Mouse (Mus musculus): Measurements from ENCODE around the gene Oma1. TPM values are rescaled to one million over a fixed set of nuclear protein-coding genes. Genes with fewer than 3 reads are reported as not detected.

Gene Oma1
- polyA plus RNA-seq (2015; fragmentation: Nextera tagmentation; extraction: Ambion mirVana), result 16.6 and 17.2 TPM in 2 replicates

DNA sequence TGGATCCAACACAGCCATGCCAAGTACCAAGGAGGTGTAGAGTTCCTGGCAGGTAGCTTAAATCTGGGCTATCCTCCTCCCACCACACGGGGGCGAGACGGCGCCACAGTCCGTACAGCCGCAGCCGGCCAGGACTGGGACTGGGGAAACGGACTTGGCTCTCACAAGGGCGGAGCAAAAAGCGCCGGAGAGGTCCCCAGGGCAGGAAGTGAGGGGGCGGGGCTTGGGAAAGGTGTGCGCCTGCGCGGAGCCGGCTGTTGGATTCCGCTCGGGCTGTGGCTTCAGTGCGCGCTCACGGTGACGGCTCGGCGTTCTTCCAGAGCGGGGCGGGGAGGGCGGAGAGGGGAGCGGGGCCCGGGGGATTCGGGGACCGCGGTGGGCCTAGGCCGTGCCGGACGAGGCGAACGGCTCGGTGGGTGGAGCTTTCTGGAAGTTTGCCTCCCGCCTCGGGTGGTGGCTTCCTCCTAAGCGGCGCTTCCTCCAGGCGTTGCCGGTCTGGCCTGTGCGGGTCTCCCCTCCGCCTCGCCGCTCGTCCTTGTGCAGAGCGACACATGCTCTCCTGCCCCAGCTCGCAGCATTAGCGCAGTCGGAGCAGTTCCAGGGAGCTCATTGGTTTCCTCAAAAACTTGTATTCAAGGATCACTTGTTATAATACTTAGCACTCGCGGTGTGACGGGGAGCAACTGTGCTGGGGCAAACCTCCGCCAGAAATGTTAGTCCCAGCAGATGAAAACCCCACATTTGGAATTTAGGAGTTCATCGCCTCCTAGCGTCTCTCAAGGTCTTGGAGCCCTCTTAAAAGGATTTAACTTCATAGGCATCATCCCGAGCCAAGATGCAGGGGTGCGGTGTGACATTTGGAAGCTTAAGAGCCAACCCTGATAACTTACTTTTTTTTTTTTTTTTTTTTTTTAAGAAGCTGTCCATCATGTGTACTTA, at the start of gene Oma1:
Gene Oma1 (plus strand): TSS at position 226 of the 939 bp plus-strand sequence.
- Histone ChIP-seq H3K9me3 (no peaks in the 10 kb centered on the region), H3K27me3 (no peaks in the 10 kb centered on the region), H3K36me3 (no peaks in the 10 kb centered on the region), H3K4me1 (peaks cover 6% of the 10 kb centered on the region), H3K4me2 (replicated peaks) (peak within 1 kb of the TSS; percentile 61), H3K9ac (peak within 1 kb of the TSS; percentile 87), H3K27ac (peak within 1 kb of the TSS; percentile 96), H3K4me3 (peak within 1 kb of the TSS; percentile 61)
- peak; percentile 99 for ATAC-seq (ENCODE audit: low FRiP score, low read depth)
- WGBS, result under 1% methylated on average over 55 of the region's 61 CpGs

DNA sequence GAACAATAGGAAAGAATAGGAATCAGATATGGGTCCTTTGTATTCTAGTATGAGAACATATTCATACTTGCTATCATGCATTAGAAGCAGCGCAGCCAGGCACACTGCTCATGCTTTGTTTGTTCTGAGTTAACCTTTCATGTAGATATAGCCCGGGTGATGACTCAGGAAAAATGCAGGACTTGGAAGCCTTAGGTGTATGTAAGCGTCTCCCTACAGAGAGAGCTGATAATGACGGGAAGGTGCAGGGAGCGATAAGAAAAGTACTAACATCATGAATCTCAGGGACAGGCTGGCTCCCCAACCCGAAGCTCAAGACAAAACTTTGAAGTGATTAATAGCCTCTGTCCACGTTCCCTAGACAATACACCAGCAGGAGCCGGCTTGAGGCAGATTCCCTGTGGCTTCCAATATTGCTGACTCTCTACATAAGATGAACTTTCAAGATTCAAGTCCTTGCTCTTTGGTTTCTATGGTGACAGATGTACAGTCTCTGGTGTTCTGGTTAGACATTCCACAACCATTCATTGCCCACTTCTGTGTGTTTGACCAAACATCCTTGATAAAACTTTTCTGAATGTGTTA, 49.7 kb upstream of the Oma1 start:
- WGBS, result 49% methylated on average over 8 of the region's 8 CpGs
- Histone ChIP-seq H3K27ac (no peak overlapping the region), H3K9me3 (no peaks in the 10 kb centered on the region), H3K4me3 (no peak overlapping the region), H3K27me3 (no peaks in the 10 kb centered on the region), H3K36me3 (no peaks in the 10 kb centered on the region), H3K9ac (no peak overlapping the region), H3K4me1 (no peaks in the 10 kb centered on the region), H3K4me2 (replicated peaks) (no peak overlapping the region)
- ATAC-seq (ENCODE audit: low FRiP score, low read depth), result no peak

DNA sequence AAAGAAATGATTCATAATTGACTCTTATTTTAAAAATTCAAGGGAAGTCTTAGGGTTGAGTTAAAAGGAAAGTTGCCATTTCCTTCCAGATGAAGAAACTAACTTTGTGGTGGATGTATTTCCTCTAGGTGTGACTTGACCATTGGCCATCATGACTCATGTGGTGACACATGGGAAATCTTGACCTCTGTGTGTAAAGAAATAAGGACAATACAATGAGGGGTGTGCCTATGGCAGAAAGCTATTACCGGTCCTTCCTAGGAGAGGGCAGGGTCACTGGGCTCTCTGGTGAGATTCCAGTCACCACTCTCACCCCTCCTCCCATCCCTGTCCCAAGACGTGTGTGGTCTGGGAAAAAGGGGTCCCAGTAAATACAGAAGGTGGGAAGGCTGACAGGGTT, 48.4 kb upstream of the Oma1 start:
- Histone ChIP-seq H3K27ac (no peak overlapping the region), H3K4me1 (no peaks in the 10 kb centered on the region), H3K4me3 (no peak overlapping the region), H3K9me3 (no peaks in the 10 kb centered on the region), H3K36me3 (no peaks in the 10 kb centered on the region), H3K27me3 (no peaks in the 10 kb centered on the region), H3K4me2 (replicated peaks) (no peak overlapping the region), H3K9ac (no peak overlapping the region)
- no peak for ATAC-seq (ENCODE audit: low FRiP score, low read depth)
- 61% methylated on average over 2 of the region's 2 CpGs for WGBS

DNA sequence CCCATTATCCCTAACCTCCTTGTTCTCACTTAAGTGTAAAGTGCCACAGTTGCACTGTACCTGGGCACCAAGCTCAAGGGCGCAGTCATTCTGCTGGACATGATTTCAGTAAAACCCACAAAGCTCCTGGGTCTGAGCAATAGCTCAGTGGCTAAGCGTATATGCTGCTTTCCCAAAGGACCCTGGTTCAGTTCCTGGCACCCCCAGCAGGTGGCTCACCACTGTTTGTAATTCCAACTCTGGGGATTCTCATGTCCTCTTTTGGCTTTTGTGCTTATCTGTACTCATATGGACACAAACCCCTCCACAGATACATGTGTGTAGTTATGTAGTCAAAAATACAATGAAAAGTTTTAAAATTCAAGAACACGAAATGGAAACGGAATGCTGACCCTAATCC, 44.3 kb upstream of the Oma1 start:
- no peak for ATAC-seq (ENCODE audit: low FRiP score, low read depth)
- H3K9ac ChIP-seq, result no peak overlapping the region
- H3K4me1 ChIP-seq, result no peaks in the 10 kb centered on the region
- H3K36me3 ChIP-seq, result no peaks in the 10 kb centered on the region
- no peaks in the 10 kb centered on the region for H3K27me3 ChIP-seq
- 78% methylated on average over 4 of the region's 4 CpGs for WGBS
- no peak overlapping the region for H3K4me3 ChIP-seq
- no peak overlapping the region for H3K27ac ChIP-seq
- no peaks in the 10 kb centered on the region for H3K9me3 ChIP-seq
- H3K4me2 ChIP-seq (replicated peaks), result no peak overlapping the region

DNA sequence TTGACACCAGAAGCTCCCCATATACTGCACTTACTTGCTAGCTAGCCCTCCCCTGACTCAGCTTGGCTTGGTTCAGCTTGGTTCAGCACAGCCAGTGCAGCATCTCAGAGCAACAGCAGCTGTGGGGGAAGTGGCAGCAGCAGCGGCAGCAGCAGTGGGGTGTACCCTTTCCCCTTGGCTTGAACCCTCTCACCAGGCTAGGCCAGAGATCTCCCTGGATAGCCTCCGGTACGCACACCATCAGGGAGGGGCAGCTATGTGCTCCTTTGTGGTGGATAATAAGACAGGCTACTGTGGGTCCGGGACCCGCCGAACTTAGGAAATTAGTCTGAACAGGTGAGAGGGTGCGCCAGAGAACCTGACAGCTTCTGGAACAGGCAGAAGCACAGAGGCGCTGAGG, 40.6 kb upstream of the Oma1 start:
- Histone ChIP-seq H3K9me3 (no peaks in the 10 kb centered on the region), H3K27ac (no peak overlapping the region), H3K4me3 (no peak overlapping the region), H3K27me3 (no peaks in the 10 kb centered on the region), H3K36me3 (no peaks in the 10 kb centered on the region), H3K4me1 (no peaks in the 10 kb centered on the region), H3K9ac (no peak overlapping the region), H3K4me2 (replicated peaks) (no peak overlapping the region)
- 75% methylated on average over 7 of the region's 8 CpGs for WGBS
- no peak for ATAC-seq (ENCODE audit: low FRiP score, low read depth)

DNA sequence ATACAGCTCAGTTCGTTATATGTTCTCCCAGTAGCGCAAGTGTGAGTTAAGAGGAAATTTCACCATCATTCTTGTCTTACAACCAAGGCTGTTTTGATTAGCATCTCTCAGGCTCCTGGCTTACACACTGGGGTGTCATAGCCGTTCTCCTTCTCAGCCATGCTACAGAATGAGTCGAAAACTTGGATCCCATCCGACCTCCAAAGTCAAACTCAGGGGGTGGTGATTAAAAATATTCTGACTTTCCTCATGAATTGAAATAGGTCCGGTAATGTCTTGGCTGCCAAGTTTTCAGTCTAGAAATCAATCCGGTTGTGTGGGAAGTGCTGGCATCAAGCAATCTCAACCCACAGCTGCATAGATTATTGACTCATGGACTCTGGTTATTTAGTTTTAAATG, 25.3 kb upstream of the Oma1 start:
- ATAC-seq (ENCODE audit: low FRiP score, low read depth), result no peak
- WGBS, result 81% methylated on average over 7 of the region's 7 CpGs
- no peak overlapping the region for H3K4me3 ChIP-seq

DNA sequence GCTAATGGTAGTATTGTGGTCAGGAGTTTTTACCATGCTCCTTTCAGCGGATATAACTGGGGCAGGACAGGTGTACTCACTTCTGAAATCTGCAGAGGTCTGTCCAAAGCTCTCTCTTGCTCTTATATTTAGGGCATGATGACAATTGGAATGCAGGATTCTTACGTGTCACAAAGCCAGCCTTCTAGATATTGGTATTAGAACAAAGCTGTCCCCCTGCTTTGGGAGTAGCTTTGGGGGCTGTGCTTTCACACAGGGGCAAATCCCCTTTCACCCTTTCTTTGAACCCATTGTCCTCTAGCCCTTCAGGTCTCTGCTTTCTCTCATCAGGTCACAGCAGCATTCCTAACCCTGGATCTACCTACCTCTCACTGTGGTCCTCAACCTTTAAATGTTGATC, 22.8 kb upstream of the Oma1 start, which contains the start of gene 4921539E11Rik:
Gene 4921539E11Rik (minus strand): TSS at position 101 of the 400 bp plus-strand sequence.
- Histone ChIP-seq H3K9ac (no peak within 1 kb of the TSS), H3K4me1 (no peaks in the 10 kb centered on the region), H3K4me2 (replicated peaks) (no peak within 1 kb of the TSS), H3K27ac (no peak within 1 kb of the TSS), H3K9me3 (no peaks in the 10 kb centered on the region), H3K27me3 (no peaks in the 10 kb centered on the region), H3K36me3 (no peaks in the 10 kb centered on the region), H3K4me3 (no peak within 1 kb of the TSS)
- ATAC-seq (ENCODE audit: low FRiP score, low read depth), result no peak
- WGBS, result 68% methylated on average over 2 of the region's 2 CpGs

More for the DNA sequence above, 25.3 kb upstream of the Oma1 start:
- H3K36me3 ChIP-seq, result no peaks in the 10 kb centered on the region
- H3K9me3 ChIP-seq, result no peaks in the 10 kb centered on the region
- H3K27me3 ChIP-seq, result no peaks in the 10 kb centered on the region
- H3K4me2 ChIP-seq (replicated peaks), result no peak overlapping the region
- no peaks in the 10 kb centered on the region for H3K4me1 ChIP-seq
- no peak overlapping the region for H3K27ac ChIP-seq
- H3K9ac ChIP-seq, result no peak overlapping the region

DNA sequence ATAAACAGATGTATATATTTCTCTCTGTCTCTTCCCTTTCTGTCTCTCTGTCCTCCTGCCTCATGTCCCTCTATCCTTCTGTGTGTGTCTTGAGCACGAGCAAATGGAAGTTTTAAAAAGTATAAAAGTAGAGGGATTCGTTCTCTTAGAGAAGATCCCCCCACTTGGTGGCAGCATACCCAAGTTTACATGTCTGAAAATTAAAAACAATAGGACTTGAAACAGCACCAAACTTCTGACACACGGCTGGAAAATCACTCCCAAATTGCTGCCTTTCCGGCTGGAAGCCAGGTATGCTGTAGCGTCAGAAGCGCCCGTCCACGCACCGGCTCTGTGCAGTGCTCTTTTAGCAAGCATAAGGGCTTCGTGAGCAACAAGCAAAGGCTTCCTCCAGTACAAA, 14.3 kb upstream of the Oma1 start:
- no peaks in the 10 kb centered on the region for H3K4me1 ChIP-seq
- no peak overlapping the region for H3K9ac ChIP-seq
- H3K27ac ChIP-seq, result no peak overlapping the region
- no peaks in the 10 kb centered on the region for H3K9me3 ChIP-seq
- no peak for ATAC-seq (ENCODE audit: low FRiP score, low read depth)
- H3K36me3 ChIP-seq, result no peaks in the 10 kb centered on the region
- no peak overlapping the region for H3K4me3 ChIP-seq
- H3K27me3 ChIP-seq, result no peaks in the 10 kb centered on the region
- H3K4me2 ChIP-seq (replicated peaks), result 0 out of 2 replicates have a peak overlapping the region, but pooled peaks have one; percentile 5
- 59% methylated on average over 10 of the region's 10 CpGs for WGBS

DNA sequence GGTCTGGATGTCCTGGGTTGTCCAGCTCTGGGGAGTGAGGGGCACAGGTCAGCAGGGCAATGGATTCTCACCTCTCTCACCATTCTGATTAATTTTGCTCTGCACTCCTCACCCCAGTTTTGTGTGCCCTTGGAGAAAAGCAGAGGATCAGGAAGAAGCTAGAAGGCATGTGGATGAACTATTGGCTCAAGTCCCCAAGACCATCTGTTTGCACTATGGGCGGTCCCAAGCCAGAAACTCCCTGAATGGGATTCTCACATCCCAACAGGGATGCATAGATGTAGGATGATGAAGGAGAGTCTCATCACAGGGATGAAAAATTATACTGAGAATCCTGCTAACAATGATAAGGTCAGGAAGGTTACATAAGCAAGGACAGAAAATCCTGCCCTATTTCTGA, 9.8 kb upstream of the Oma1 start:
- no peaks in the 10 kb centered on the region for H3K36me3 ChIP-seq
- WGBS, result 83% methylated on average over 1 of the region's 1 CpGs
- H3K4me3 ChIP-seq, result no peak overlapping the region
- H3K27me3 ChIP-seq, result no peaks in the 10 kb centered on the region
- no peak overlapping the region for H3K9ac ChIP-seq
- H3K4me1 ChIP-seq, result no peaks in the 10 kb centered on the region
- ATAC-seq (ENCODE audit: low FRiP score, low read depth), result no peak
- no peak overlapping the region for H3K4me2 ChIP-seq (replicated peaks)
- H3K9me3 ChIP-seq, result no peaks in the 10 kb centered on the region
- no peak overlapping the region for H3K27ac ChIP-seq

DNA sequence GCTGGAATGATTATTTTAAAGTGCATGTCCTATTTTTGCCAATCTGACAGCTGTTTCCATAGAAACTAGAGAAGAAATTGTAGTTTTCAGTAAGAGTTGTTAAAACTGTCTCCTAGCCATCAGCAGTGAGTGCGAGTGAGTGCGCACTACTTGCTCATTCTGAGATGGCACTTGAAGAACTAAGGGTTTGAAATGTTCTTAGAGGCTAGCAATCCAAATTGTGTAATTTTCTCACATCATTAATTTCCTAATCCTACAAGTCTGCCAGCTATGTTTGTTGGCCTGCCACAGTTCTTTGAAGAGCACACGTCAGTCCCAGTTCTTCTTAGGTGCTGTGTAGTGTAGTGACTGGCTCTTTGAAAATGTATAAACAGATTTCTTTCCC, 906 bp downstream of the Oma1 start:
- H3K27me3 ChIP-seq, result no peaks in the 10 kb centered on the region
- H3K9me3 ChIP-seq, result no peaks in the 10 kb centered on the region
- 46% methylated on average over 3 of the region's 3 CpGs for WGBS
- 0 out of 2 replicates have a peak, but pooled peaks cover 4% of the 10 kb centered on the region for H3K36me3 ChIP-seq
- ATAC-seq (ENCODE audit: low FRiP score, low read depth), result no peak
- H3K4me3 ChIP-seq, result peak overlapping the region; percentile 61
- H3K4me1 ChIP-seq, result peaks cover 6% of the 10 kb centered on the region
- peak overlapping the region; percentile 87; the same call in 1 of the 2 replicates for H3K9ac ChIP-seq
- no peak overlapping the region for H3K27ac ChIP-seq
- H3K4me2 ChIP-seq (replicated peaks), result peak overlapping the region; percentile 61

DNA sequence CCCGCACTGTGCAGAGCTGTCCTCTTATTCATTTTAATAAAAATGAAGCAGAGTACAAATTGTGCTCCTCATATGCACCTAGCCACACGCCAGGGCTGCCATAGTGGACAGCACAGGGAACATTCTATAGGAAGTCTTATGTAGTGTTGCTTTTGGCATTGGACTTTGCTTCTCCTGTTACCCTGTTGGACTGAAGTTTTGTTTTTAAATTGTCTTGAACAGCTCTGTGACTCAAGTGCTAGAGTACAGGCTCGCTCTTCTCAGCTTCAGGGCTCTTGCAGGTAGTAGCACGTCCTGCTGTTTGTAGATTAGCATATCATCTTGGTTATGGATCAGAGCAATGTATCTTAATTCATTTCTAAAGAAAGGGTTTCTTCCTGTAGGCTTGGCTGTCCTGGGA, 2.2 kb downstream of the Oma1 start:
- H3K9me3 ChIP-seq, result no peaks in the 10 kb centered on the region
- no peak overlapping the region for H3K27ac ChIP-seq
- H3K4me1 ChIP-seq, result peaks cover 6% of the 10 kb centered on the region
- no peak for ATAC-seq (ENCODE audit: low FRiP score, low read depth)
- 84% methylated on average over 4 of the region's 4 CpGs for WGBS
- no peaks in the 10 kb centered on the region for H3K27me3 ChIP-seq
- H3K36me3 ChIP-seq, result 0 out of 2 replicates have a peak, but pooled peaks cover 4% of the 10 kb centered on the region
- H3K4me3 ChIP-seq, result no peak overlapping the region
- H3K9ac ChIP-seq, result no peak overlapping the region
- no peak overlapping the region for H3K4me2 ChIP-seq (replicated peaks)

DNA sequence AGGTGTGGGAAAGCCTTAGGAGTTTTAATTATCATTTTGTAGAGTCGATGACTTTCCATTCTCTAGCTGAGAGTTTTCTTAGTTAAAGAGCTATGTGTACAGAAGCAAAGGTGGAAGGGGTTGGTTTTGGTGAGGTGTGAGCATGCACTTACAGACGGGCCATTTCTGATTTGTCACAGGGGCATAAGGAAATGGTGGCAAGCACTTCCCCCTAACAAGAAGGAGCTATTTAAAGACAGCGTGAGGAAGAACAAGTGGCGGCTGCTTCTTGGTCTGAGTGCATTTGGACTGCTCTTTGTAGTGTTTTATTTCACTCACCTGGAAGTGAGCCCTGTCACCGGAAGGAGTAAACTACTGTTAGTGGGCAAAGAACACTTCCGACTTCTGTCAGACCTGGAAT, 7.8 kb downstream of the Oma1 start:
- no peaks in the 10 kb centered on the region for H3K4me1 ChIP-seq
- no peak overlapping the region for H3K9ac ChIP-seq
- no peak overlapping the region for H3K4me2 ChIP-seq (replicated peaks)
- ATAC-seq (ENCODE audit: low FRiP score, low read depth), result no peak
- H3K9me3 ChIP-seq, result no peaks in the 10 kb centered on the region
- no peaks in the 10 kb centered on the region for H3K27me3 ChIP-seq
- H3K27ac ChIP-seq, result no peak overlapping the region
- H3K4me3 ChIP-seq, result no peak overlapping the region
- peaks cover 7% of the 10 kb centered on the region; the same call in 1 of the 2 replicates for H3K36me3 ChIP-seq
- 72% methylated on average over 6 of the region's 6 CpGs for WGBS
